Mouse (Mus musculus) stomach, postnatal 0 days (tissue): Measurements from ENCODE around the gene Pik3ca. TPM values are rescaled to one million over a fixed set of nuclear protein-coding genes. Genes with fewer than 3 reads are reported as not detected.

Experiments used
- ATAC-seq: fragments of 200-750 bp; cut with Nextera tagmentation; 2 replicates; pipeline ENCODE4 v1.8.0; 2017; ENCODE audit not compliant: low FRiP score, low TSS enrichment
- DNase-seq: peaks from one replicate; pipeline ENCODE4 v3.0.0-alpha.2; 2016; ENCODE audit warnings: low spot score
- H3K27ac ChIP-seq: fragments of 300-500 bp; sonication (generic); replicated peaks from 2 replicates; pipeline ENCODE4 v1.5.1; 2014; ENCODE audit warnings: mild to moderate bottlenecking, control low read depth
- H3K27me3 ChIP-seq: fragments of 300-500 bp; sonication (generic); 2 replicates; pipeline ENCODE4 v1.6.1; 2014; ENCODE audit warnings: low read length; ENCODE audit not compliant: control insufficient read depth, insufficient read depth
- H3K36me3 ChIP-seq: fragments of 300-500 bp; sonication (generic); 2 replicates; pipeline ENCODE4 v1.6.1; 2014; ENCODE audit warnings: low read length, mixed read lengths; ENCODE audit not compliant: control insufficient read depth, insufficient read depth
- H3K4me1 ChIP-seq: fragments of 300-500 bp; sonication (generic); replicated peaks from 2 replicates; pipeline ENCODE4 v1.6.1; 2014; ENCODE audit warnings: antibody characterized with exemption; ENCODE audit not compliant: control insufficient read depth, insufficient read depth
- H3K4me2 ChIP-seq: fragments of 300-500 bp; sonication (generic); replicated peaks from 2 replicates; pipeline ENCODE4 v1.6.1; 2014; ENCODE audit warnings: low read depth, mild to moderate bottlenecking, control low read depth, moderate library complexity
- H3K4me3 ChIP-seq: fragments of 300-500 bp; sonication (generic); 2 replicates; pipeline ENCODE4 v1.5.1; 2014; ENCODE audit warnings: low read depth, low read length, control low read depth
- H3K9ac ChIP-seq: fragments of 300-500 bp; sonication (generic); 2 replicates; pipeline ENCODE4 v1.6.1; 2014; ENCODE audit warnings: mild to moderate bottlenecking, low read length, control low read depth, mixed read lengths
- H3K9me3 ChIP-seq: fragments of 300-500 bp; sonication (generic); 2 replicates; pipeline ENCODE4 v1.6.1; 2016; ENCODE audit warnings: low read length; ENCODE audit not compliant: control insufficient read depth
- CTCF ChIP-seq: IDR thresholded peaks from 2 replicates; pipeline ENCODE4 v1.5.1; 2016; ENCODE audit warnings: antibody characterized with exemption, low read depth, mild to moderate bottlenecking, moderate library complexity
- EP300 ChIP-seq: optimal IDR thresholded peaks from 2 replicates; pipeline ENCODE3; 2016; ENCODE audit warnings: antibody characterized with exemption
- WGBS: fragments of 180-500 bp; shearing (Covaris S2); extraction: QIAGEN DNeasy Blood & Tissue Kit; methylation state at CpG from one replicate; pipeline ENCODE4 v1.1.7; 2014; 5-methylcytosine and 5-hydroxymethylcytosine counted together
- polyA plus RNA-seq: library from polyadenylated mRNA; unstranded; fragments of >200 nt; fragmentation: Nextera tagmentation; extraction: Ambion mirVana; gene quantifications from 2 replicates; pipeline ENCODE4 v1.2.1, GENCODE M21; 2015

Pik3ca gene
- polyA plus RNA-seq, 1 experiment from 2014 or later: 6.4 TPM

- no peak overlapping the region for H3K4me3 ChIP-seq
- no peak overlapping the region for H3K4me2 ChIP-seq
- H3K4me1 ChIP-seq: no peaks in the 10 kb centered on the region
- no peak overlapping the region for H3K27ac ChIP-seq
- DNase-seq (no peak), ATAC-seq (no peak)
- no peak overlapping the region for H3K9ac ChIP-seq
- no peaks in the 10 kb centered on the region for H3K36me3 ChIP-seq
- H3K9me3 ChIP-seq: no peaks in the 10 kb centered on the region
- no peaks in the 10 kb centered on the region for H3K27me3 ChIP-seq
- TF ChIP-seq CTCF: peak; percentile 72
- TF ChIP-seq EP300: no peak
- WGBS: 44% methylated on average over 2 of the region's 2 CpGs
These were observed 17.6 kb upstream of the Pik3ca start for GRCm38 (mm10) chr3:32379891-32380290.

GRCm38 (mm10) chr3:32381556-32381955 is 15.9 kb upstream of the Pik3ca start:
- H3K27ac ChIP-seq: no peak overlapping the region
- H3K27me3 ChIP-seq: no peaks in the 10 kb centered on the region
- DNase-seq: no peak
- H3K4me2 ChIP-seq: no peak overlapping the region
- H3K4me1 ChIP-seq: no peaks in the 10 kb centered on the region
- no peak overlapping the region for H3K9ac ChIP-seq
- no peak overlapping the region for H3K4me3 ChIP-seq
- no peaks in the 10 kb centered on the region for H3K36me3 ChIP-seq
- TF ChIP-seq EP300: no peak
- peak; percentile 47; the same call in 1 of the 2 replicates for ATAC-seq
- 64% methylated on average over 3 of the region's 3 CpGs for WGBS
- no peaks in the 10 kb centered on the region for H3K9me3 ChIP-seq

- no peak overlapping the region for H3K9ac ChIP-seq
- 86% methylated on average over 4 of the region's 4 CpGs for WGBS
- DNase-seq: no peak
- no peak for TF ChIP-seq CTCF
- no peak for TF ChIP-seq EP300
- H3K9me3 ChIP-seq: no peaks in the 10 kb centered on the region
- no peaks in the 10 kb centered on the region for H3K36me3 ChIP-seq
- H3K4me2 ChIP-seq: no peak overlapping the region
- H3K4me3 ChIP-seq: no peak overlapping the region
- H3K4me1 ChIP-seq: no peaks in the 10 kb centered on the region
- H3K27me3 ChIP-seq: no peaks in the 10 kb centered on the region
- no peak overlapping the region for H3K27ac ChIP-seq
- no peak for ATAC-seq
These were observed 4.6 kb upstream of the Pik3ca start for GRCm38 (mm10) chr3:32392841-32393240.

- Histone ChIP-seq H3K27me3 (no peaks in the 10 kb centered on the region), H3K36me3 (no peaks in the 10 kb centered on the region), H3K9ac (no peak overlapping the region), H3K4me3 (no peak overlapping the region), H3K4me2 (no peak overlapping the region), H3K27ac (no peak overlapping the region; the same call in 1 of the 2 replicates), H3K9me3 (no peaks in the 10 kb centered on the region), H3K4me1 (peaks cover 2% of the 10 kb centered on the region; the same call in 1 of the 2 replicates)
- ATAC-seq: no peak
- DNase-seq: no peak
- TF ChIP-seq CTCF: no peak
- TF ChIP-seq EP300: no peak
- 82% methylated on average over 8 of the region's 8 CpGs for WGBS
These were observed 3.5 kb upstream of the Pik3ca start for GRCm38 (mm10) chr3:32393986-32394385.

GRCm38 (mm10) chr3:32395771-32396551 is 1.5 kb upstream of the Pik3ca start:
- Histone ChIP-seq H3K4me1 (peaks cover 4% of the 10 kb centered on the region; the same call in 1 of the 2 replicates), H3K36me3 (no peaks in the 10 kb centered on the region), H3K9ac (peak overlapping the region; percentile 65), H3K9me3 (no peaks in the 10 kb centered on the region), H3K27me3 (no peaks in the 10 kb centered on the region), H3K27ac (peak overlapping the region; percentile 94), H3K4me2 (peak overlapping the region; percentile 75), H3K4me3 (peak overlapping the region; percentile 81)
- 14% methylated on average over 23 of the region's 24 CpGs for WGBS
- no peak for ATAC-seq
- DNase-seq: peak; percentile 34
- TF ChIP-seq CTCF (no peak; the same call in 1 of the 2 replicates), EP300 (no peak)

- no peaks in the 10 kb centered on the region for H3K36me3 ChIP-seq
- ATAC-seq: peak; percentile 99
- no peaks in the 10 kb centered on the region for H3K27me3 ChIP-seq
- DNase-seq: peak; percentile 99
- H3K9ac ChIP-seq: peak overlapping the region; percentile 96
- under 1% methylated on average over 32 of the region's 77 CpGs for WGBS
- H3K4me3 ChIP-seq: peak overlapping the region; percentile 81
- H3K27ac ChIP-seq: peak overlapping the region; percentile 100
- peak overlapping the region; percentile 75 for H3K4me2 ChIP-seq
- peaks cover 4% of the 10 kb centered on the region; the same call in 1 of the 2 replicates for H3K4me1 ChIP-seq
- TF ChIP-seq CTCF: peak; percentile 45
- no peak for TF ChIP-seq EP300
- no peaks in the 10 kb centered on the region for H3K9me3 ChIP-seq
These were observed 544 bp upstream of the Pik3ca start for GRCm38 (mm10) chr3:32396794-32397460.
